Mouse (Mus musculus): ENCODE data around the gene Mavs. TPM values are rescaled to one million over a fixed set of nuclear protein-coding genes. Genes with fewer than 3 reads are reported as not detected.

Mavs gene
- polyA plus RNA-seq, 1 experiment: not detected

DNA sequence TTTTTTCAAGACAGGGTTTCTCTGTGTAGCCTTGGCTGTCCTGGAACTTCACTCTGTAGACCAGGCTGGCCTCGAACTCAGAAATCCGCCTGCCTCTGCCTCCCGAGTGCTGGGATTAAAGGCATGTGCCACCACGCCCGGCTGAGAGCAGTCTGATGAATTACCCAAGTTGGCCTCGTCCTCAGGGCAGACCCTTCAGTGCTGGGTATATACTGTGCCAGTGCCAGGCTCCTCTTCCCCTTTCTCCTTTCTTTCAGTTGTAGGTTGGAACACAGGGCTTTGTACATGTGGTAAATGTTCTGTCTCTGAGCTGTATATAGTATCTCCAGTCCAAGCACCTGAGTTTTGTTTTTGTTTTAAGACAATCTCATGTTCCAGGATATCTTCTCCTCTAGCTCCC, 30.2 kb downstream of the Mavs start:
- WGBS: 53% methylated on average over 6 of the region's 6 CpGs
- no peak for TF ChIP-seq POLR2A (IDR thresholded peaks at IDR 0.05; ENCODE audit: insufficient read depth, low read depth, low read length)
- no peak for TF ChIP-seq CTCF (IDR thresholded peaks at IDR 0.05; ENCODE audit: insufficient read depth, low read depth, low read length)
- no peak overlapping the region for H3K4me3 ChIP-seq (ENCODE audit: insufficient read depth, low read depth, low read length)
- no peak overlapping the region for H3K27ac ChIP-seq (ENCODE audit: insufficient read depth, low read depth, low read length)
- peaks cover 9% of the 10 kb centered on the region for H3K4me1 ChIP-seq (ENCODE audit: control insufficient read depth, insufficient read depth, low read length)

DNA sequence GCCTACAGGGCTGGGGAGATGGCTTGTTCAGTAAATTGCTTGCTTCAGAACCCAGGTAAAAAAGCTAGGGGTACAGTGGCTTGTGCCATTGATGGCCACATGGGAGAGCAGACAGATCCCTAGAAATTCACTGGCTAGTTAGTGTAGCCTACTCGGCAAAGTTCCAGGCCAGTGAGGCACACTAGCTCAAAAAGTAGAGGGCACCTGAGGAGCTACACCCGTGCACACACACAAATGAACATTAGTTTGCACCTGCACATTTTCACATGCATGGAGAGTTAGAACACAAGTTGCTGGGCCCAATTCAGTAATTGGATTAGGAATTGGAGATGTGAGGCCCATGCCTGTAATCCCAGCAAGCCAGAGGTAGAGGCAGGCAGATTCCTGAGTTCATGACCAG, 31.2 kb downstream of the Mavs start:
- peaks cover 9% of the 10 kb centered on the region for H3K4me1 ChIP-seq (ENCODE audit: control insufficient read depth, insufficient read depth, low read length)
- H3K27ac ChIP-seq (ENCODE audit: insufficient read depth, low read depth, low read length): no peak overlapping the region
- TF ChIP-seq CTCF (IDR thresholded peaks at IDR 0.05; ENCODE audit: insufficient read depth, low read depth, low read length): no peak
- no peak for TF ChIP-seq POLR2A (IDR thresholded peaks at IDR 0.05; ENCODE audit: insufficient read depth, low read depth, low read length)
- 67% methylated on average over 2 of the region's 2 CpGs for WGBS
- no peak overlapping the region for H3K4me3 ChIP-seq (ENCODE audit: insufficient read depth, low read depth, low read length)

DNA sequence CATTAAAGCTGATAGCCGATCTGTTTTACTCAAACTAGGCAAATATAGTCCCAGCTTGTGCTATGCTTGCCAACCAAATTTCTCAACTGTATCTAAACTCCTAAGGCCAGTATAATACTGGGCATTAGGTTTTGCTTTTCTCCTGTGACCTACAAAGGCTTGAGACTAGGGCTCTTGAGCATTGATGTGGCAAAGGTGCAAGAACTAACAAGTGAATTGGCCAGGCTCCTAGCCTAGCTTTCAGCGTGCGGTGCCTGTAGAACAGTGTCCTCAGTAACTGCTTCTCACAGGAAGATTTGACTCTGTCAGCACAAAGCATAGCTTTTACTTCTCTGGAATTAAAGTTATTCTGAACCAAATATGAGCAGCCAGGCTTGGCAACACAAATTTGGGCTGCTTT, 41.6 kb downstream of the Mavs start:
- Histone ChIP-seq H3K4me3 (ENCODE audit: insufficient read depth, low read depth, low read length) (no peak overlapping the region), H3K4me1 (ENCODE audit: control insufficient read depth, insufficient read depth, low read length) (no peaks in the 10 kb centered on the region), H3K27ac (ENCODE audit: insufficient read depth, low read depth, low read length) (no peak overlapping the region)
- TF ChIP-seq POLR2A (IDR thresholded peaks at IDR 0.05; ENCODE audit: insufficient read depth, low read depth, low read length) (no peak), CTCF (IDR thresholded peaks at IDR 0.05; ENCODE audit: insufficient read depth, low read depth, low read length) (no peak)
- WGBS: 65% methylated on average over 3 of the region's 3 CpGs

DNA sequence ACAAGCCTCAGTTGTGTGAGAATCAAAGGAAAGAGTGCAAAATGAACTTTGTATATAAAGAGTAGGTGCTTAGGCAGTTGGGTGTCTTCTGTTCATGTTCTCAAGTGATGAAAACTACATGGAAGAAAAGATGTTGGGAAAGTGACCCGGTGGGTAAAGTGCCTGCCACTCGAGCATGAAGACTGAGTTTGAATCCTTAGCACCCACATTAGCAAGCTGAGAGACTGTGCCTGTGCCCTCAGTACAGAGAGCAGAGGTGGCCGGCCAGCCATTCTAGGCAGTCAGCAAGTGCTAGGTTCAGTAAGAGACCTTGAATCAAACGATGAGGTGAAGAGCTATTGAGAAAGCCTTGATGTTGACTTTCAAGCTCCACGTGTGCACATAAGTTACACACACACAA, 42.9 kb downstream of the Mavs start:
- Histone ChIP-seq H3K4me1 (ENCODE audit: control insufficient read depth, insufficient read depth, low read length) (no peaks in the 10 kb centered on the region), H3K4me3 (ENCODE audit: insufficient read depth, low read depth, low read length) (no peak overlapping the region), H3K27ac (ENCODE audit: insufficient read depth, low read depth, low read length) (no peak overlapping the region)
- TF ChIP-seq CTCF (IDR thresholded peaks at IDR 0.05; ENCODE audit: insufficient read depth, low read depth, low read length): no peak
- no peak for TF ChIP-seq POLR2A (IDR thresholded peaks at IDR 0.05; ENCODE audit: insufficient read depth, low read depth, low read length)
- 88% methylated on average over 5 of the region's 5 CpGs for WGBS

DNA sequence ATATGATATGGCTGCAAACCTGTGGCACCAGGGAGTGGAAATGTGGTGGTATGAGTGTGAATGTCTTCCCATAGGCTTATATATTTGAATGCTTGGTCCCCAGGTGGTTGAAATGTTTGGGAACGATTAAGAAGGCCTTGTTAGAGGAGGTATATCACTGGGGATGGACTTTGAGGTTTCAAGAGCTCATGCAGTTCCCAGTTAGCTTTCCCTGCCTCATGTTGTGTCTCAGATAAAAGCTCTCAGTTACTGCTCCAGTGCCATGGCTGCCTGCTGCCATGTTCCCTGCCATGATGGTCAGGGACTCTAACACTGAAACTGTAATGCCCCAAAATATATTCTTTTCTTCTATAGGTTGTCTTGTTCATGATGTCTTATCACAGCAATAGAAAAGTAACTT, 47.7 kb downstream of the Mavs start:
- Histone ChIP-seq H3K4me1 (ENCODE audit: control insufficient read depth, insufficient read depth, low read length) (no peaks in the 10 kb centered on the region), H3K27ac (ENCODE audit: insufficient read depth, low read depth, low read length) (no peak overlapping the region), H3K4me3 (ENCODE audit: insufficient read depth, low read depth, low read length) (no peak overlapping the region)
- WGBS: 92% methylated on average over 1 of the region's 1 CpGs
- no peak for TF ChIP-seq POLR2A (IDR thresholded peaks at IDR 0.05; ENCODE audit: insufficient read depth, low read depth, low read length)
- TF ChIP-seq CTCF (IDR thresholded peaks at IDR 0.05; ENCODE audit: insufficient read depth, low read depth, low read length): no peak

DNA sequence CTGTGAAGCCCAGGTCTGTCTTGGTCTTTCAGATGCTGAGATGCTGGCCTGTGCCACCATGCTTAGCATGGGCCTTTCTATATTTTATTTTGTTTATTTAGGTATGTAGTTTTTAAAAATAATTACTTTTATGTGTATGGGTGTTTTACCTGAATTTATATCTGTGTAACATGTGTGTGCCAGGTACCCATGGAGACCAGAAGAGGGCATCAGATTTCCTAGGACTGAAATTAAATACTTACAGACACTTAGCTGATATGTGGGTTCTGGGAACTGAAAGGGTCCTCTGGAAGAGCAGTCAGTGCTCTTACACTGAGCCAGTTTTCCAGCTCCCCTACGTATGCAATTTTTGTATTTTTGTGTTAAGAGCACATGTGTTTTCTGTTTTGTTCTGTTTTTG, 52.4 kb downstream of the Mavs start:
- WGBS: 84% methylated on average over 1 of the region's 1 CpGs
- Histone ChIP-seq H3K4me3 (ENCODE audit: insufficient read depth, low read depth, low read length) (no peak overlapping the region), H3K4me1 (ENCODE audit: control insufficient read depth, insufficient read depth, low read length) (peaks cover 4% of the 10 kb centered on the region; the same call in 1 of the 2 replicates), H3K27ac (ENCODE audit: insufficient read depth, low read depth, low read length) (no peak overlapping the region)
- TF ChIP-seq POLR2A (IDR thresholded peaks at IDR 0.05; ENCODE audit: insufficient read depth, low read depth, low read length) (no peak), CTCF (IDR thresholded peaks at IDR 0.05; ENCODE audit: insufficient read depth, low read depth, low read length) (no peak)

DNA sequence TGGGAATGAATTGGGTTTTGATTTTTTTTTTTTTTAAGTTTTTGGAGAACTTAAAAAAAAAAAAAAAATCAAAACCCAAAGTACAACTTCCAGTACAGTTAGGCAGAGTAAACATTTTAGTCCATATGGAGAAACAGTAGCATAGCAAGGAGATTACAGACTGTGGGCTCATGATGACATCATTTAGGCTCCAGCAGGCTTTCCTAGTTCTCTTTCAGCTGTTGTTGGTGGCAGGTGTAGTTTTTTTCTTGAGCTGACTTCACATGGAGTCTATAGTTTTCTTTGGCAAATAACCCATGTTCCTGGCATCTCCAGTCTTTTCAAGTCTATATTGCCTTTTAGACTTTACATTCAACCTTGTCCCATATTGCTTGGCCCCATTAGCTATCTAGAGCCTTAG, 56.8 kb downstream of the Mavs start:
- Histone ChIP-seq H3K27ac (ENCODE audit: insufficient read depth, low read depth, low read length) (no peak overlapping the region), H3K4me1 (ENCODE audit: control insufficient read depth, insufficient read depth, low read length) (peaks cover 4% of the 10 kb centered on the region; the same call in 1 of the 2 replicates), H3K4me3 (ENCODE audit: insufficient read depth, low read depth, low read length) (no peak overlapping the region)
- TF ChIP-seq POLR2A (IDR thresholded peaks at IDR 0.05; ENCODE audit: insufficient read depth, low read depth, low read length) (no peak), CTCF (IDR thresholded peaks at IDR 0.05; ENCODE audit: insufficient read depth, low read depth, low read length) (no peak)

DNA sequence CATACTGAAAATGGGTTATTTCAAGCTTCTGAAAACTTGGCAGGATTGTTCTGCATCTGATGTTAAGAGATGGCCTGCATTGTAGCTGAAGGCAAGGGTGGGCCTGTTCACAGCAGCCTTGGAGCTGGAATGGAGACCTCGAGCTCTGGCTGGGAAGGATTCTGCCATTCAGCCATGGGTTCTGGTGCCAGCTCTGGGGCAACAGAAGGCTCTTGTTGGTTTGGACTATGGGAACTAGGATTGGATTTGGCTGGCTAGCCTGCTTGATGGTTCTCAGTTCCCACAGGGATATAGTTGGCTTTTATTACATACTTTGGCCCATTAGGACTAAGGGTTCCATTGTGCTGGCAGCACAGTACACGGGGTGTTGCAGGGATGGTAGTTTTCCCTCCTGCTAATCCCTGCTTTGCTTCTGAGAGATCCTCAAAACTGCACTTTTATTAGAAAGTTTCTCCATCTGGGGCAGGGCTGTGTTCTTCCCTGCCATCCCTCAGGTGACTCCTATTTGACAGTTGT, 62.9 kb downstream of the Mavs start:
- WGBS: 36% methylated on average over 2 of the region's 2 CpGs
- Histone ChIP-seq H3K27ac (ENCODE audit: insufficient read depth, low read depth, low read length) (no peak overlapping the region), H3K4me1 (ENCODE audit: control insufficient read depth, insufficient read depth, low read length) (no peaks in the 10 kb centered on the region), H3K4me3 (ENCODE audit: insufficient read depth, low read depth, low read length) (no peak overlapping the region)
- no peak for TF ChIP-seq CTCF (IDR thresholded peaks at IDR 0.05; ENCODE audit: insufficient read depth, low read depth, low read length)
- TF ChIP-seq POLR2A (IDR thresholded peaks at IDR 0.05; ENCODE audit: insufficient read depth, low read depth, low read length): no peak

Other genes starting within 250 kb of the Mavs start
- gene Gfra4, start 191.0 kb upstream of the Mavs start, polyA plus RNA-seq (2012; ENCODE audit: insufficient read depth, insufficient read length, low replicate concordance, missing spikeins): not detected in 2 replicates
- gene Adam33, start 170.2 kb upstream of the Mavs start, polyA plus RNA-seq (2012; ENCODE audit: insufficient read depth, insufficient read length, low replicate concordance, missing spikeins): not detected in 2 replicates
- not detected in 2 replicates for gene Siglec1, start 147.3 kb upstream of the Mavs start, polyA plus RNA-seq (2012; ENCODE audit: insufficient read depth, insufficient read length, low replicate concordance, missing spikeins)
- not detected in 2 replicates for gene Hspa12b, start 106.8 kb upstream of the Mavs start, polyA plus RNA-seq (2012; ENCODE audit: insufficient read depth, insufficient read length, low replicate concordance, missing spikeins)
- gene Gm11037, start 100.6 kb upstream of the Mavs start, polyA plus RNA-seq (2012; ENCODE audit: insufficient read depth, insufficient read length, low replicate concordance, missing spikeins): not detected in 2 replicates
- gene 1700037H04Rik, start 74.0 kb upstream of the Mavs start, polyA plus RNA-seq (2012; ENCODE audit: insufficient read depth, insufficient read length, low replicate concordance, missing spikeins): not detected in 2 replicates
- gene Cenpb, start 54.0 kb upstream of the Mavs start, polyA plus RNA-seq (2012; ENCODE audit: insufficient read depth, insufficient read length, low replicate concordance, missing spikeins): not detected in 2 replicates
- not detected in 2 replicates for gene Cdc25b, start 47.1 kb upstream of the Mavs start, polyA plus RNA-seq (2012; ENCODE audit: insufficient read depth, insufficient read length, low replicate concordance, missing spikeins)
- gene Spef1, start 46.8 kb upstream of the Mavs start, polyA plus RNA-seq (2012; ENCODE audit: insufficient read depth, insufficient read length, low replicate concordance, missing spikeins): not detected in 2 replicates
- not detected in 2 replicates for gene Ap5s1, start 27.0 kb upstream of the Mavs start, polyA plus RNA-seq (2012; ENCODE audit: insufficient read depth, insufficient read length, low replicate concordance, missing spikeins)
- not detected in 2 replicates for gene Pank2, start 28.4 kb downstream of the Mavs start, polyA plus RNA-seq (2012; ENCODE audit: insufficient read depth, insufficient read length, low replicate concordance, missing spikeins)
- not detected in 2 replicates for gene Rnf24, start 118.8 kb downstream of the Mavs start, polyA plus RNA-seq (2012; ENCODE audit: insufficient read depth, insufficient read length, low replicate concordance, missing spikeins)

All from olfactory bulb, adult 2 months (tissue).